6 mouse cellular contexts compared by ENCODE assay signal in the genomic region with DNA sequence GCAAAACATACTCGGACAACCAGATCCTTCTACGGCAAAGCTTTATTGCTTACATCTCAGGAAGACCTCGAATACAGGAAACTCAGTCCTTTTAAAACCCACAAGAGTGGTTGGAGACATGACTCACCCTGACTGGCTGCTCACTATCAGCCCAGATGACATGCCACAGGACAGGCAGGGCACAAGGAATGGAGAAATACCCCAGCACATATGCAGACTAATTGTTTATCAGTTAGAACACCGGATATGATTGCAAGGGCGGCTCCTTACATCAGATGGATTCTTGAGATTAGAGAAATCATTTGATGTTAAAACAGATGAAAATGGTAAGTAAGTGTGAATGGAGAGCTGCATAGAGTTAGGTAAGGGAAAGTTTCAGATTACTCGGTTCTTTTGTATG.
DNase-seq lines count a peak whose midpoint lies in the region; ATAC-seq and TF ChIP-seq lines count a peak whose summit lies in the region.
"Not testable (repeated sequence)": the region's sequence is repeated elsewhere in the genome, so short reads cannot be mapped to it uniquely, and the experiment has no call there.

No protein-coding gene starts in this region.

- TF ChIP-seq POLR2A in MEL (IDR thresholded peaks at IDR 0.05; ENCODE audit: control insufficient read depth in 1 of 2, insufficient read depth in 1 of 2, low read depth in 1 of 2, low read length in 2 of 2, poor library complexity in 1 of 2); myocyte (IDR thresholded peaks at IDR 0.05; ENCODE audit: insufficient read length, low read depth): not testable (repeated sequence)

- not testable (repeated sequence) for H3ac ChIP-seq in C2C12 (ENCODE audit: control insufficient read depth, insufficient read length, low read depth); myocyte (ENCODE audit: control insufficient read depth, insufficient read length)

- not testable (repeated sequence) for H3K27me3 ChIP-seq in C2C12 (ENCODE audit: control insufficient read depth, insufficient read depth, insufficient read length); MEL (ENCODE audit: control insufficient read depth in 1 of 2, insufficient read depth in 2 of 2, low read length in 2 of 2); myocyte (ENCODE audit: control insufficient read depth, insufficient read depth, insufficient read length)

- not testable (repeated sequence) for TF ChIP-seq EP300 in MEL (IDR thresholded peaks at IDR 0.05; ENCODE audit: low read depth in 1 of 2, low read length in 2 of 2)

- H3K9me3 ChIP-seq in MEL (replicated peaks; ENCODE audit: insufficient read depth, low read length) = not testable (repeated sequence)

- not testable (repeated sequence) for H3K27ac ChIP-seq in MEL (ENCODE audit: control insufficient read depth, low read depth, low read length)

- not testable (repeated sequence) for H3K9ac ChIP-seq in MEL (ENCODE audit: control insufficient read depth, low read depth, low read length, poor library complexity, severe bottlenecking)

- not testable (repeated sequence) for H3K4me3 ChIP-seq in C2C12 (ENCODE audit: insufficient read depth, poor library complexity, severe bottlenecking); MEL (ENCODE audit: control insufficient read depth in 1 of 2, insufficient read depth in 1 of 2, low read depth in 2 of 2, low read length in 2 of 2); myocyte

- TF ChIP-seq RAD21 in MEL (IDR thresholded peaks at IDR 0.05; ENCODE audit: low read depth, low read length) = not testable (repeated sequence)

- peak; percentile 15 for DNase-seq in 3134 (ENCODE audit: extremely low read depth, insufficient read length, low spot score)
- peak; percentile 94 for DNase-seq in 416B (ENCODE audit: low read depth)
- DNase-seq in MEL (ENCODE audit: low read depth, low spot score) = peak; percentile 39

- H3K79me2 ChIP-seq in C2C12 (ENCODE audit: control insufficient read depth, insufficient read depth); MEL (ENCODE audit: control insufficient read depth, insufficient read depth, low read length, poor library complexity); myocyte (ENCODE audit: control insufficient read depth, insufficient read depth): not testable (repeated sequence)

- not testable (repeated sequence) for H3K4me1 ChIP-seq in MEL (ENCODE audit: control insufficient read depth in 1 of 2, insufficient read depth in 2 of 2, low read length in 2 of 2)

- H3K36me3 ChIP-seq in C2C12 (ENCODE audit: control insufficient read depth, insufficient read depth); MEL (ENCODE audit: control insufficient read depth in 1 of 2, insufficient read depth in 2 of 2, low read length in 2 of 2); myocyte (ENCODE audit: control insufficient read depth, insufficient read depth): not testable (repeated sequence)

- TF ChIP-seq CTCF in C2C12 (IDR thresholded peaks at IDR 0.05; ENCODE audit: control insufficient read depth, insufficient read depth, insufficient read length); MEL (IDR thresholded peaks at IDR 0.05 in 2 of 3, conservative IDR thresholded peaks at IDR 0.05 in 1 of 3; ENCODE audit: control insufficient read depth in 1 of 3, insufficient read depth in 1 of 3, low read depth in 2 of 3, low read length in 3 of 3, poor library complexity in 1 of 3, severe bottlenecking in 1 of 3): not testable (repeated sequence)

- not testable (repeated sequence) for H3K79me3 ChIP-seq in C2C12 (ENCODE audit: low read depth)

- peak; percentile 49; the same call in 1 of the 2 replicates for ATAC-seq in megakaryocyte, adult 5-6 weeks (ENCODE audit: poor library complexity, severe bottlenecking)

- H3K4me2 ChIP-seq in myocyte (ENCODE audit: low read depth) = peak overlapping the region; percentile 35

TF ChIP-seq in C2C12, 6 proteins besides CTCF, POLR2A, EP300 and RAD21:
- TF ChIP-seq CEBPB (IDR thresholded peaks at IDR 0.05; ENCODE audit: low read depth) (peak; percentile 16), FOSL1 (IDR thresholded peaks at IDR 0.05; ENCODE audit: insufficient read depth, low read length, poor library complexity, severe bottlenecking) (peak; percentile 47)

TF ChIP-seq in myocyte, 11 proteins besides CTCF, POLR2A, EP300 and RAD21:
- TF ChIP-seq CEBPB (IDR thresholded peaks at IDR 0.05; ENCODE audit: insufficient read depth, poor library complexity, severe bottlenecking) = 0 out of 2 replicates have a peak, but pooled peaks have one; percentile 55

Comparison
In these comparisons a context has a peak if more than half of its experiments do, and no peak if none do; other contexts are left out.
1. DNase-seq: peak in every context shown above with its lines; median percentile 94 in 416B; 39 in MEL; 15 in 3134.